Mouse (Mus musculus) c-Kit-negative CD71-positive TER-119-positive erythroid progenitor cells, embryonic 14.5 days (primary cell): ENCODE results near the gene Arhgef15.
A peak's percentile ranks its signal among the peaks of the same experiment; 100 is the strongest.

Experiments used
- DNase-seq: peaks from one replicate; pipeline ENCODE4 v3.0.0-alpha.2; 2013; ENCODE audit warnings: low read depth, low spot score

Gene Arhgef15

GRCm38 (mm10) chr11:68914566-68914965, 42.7 kb downstream of the Arhgef15 start:
- DNase-seq, result no peak

- DNase-seq, result no peak
Measured at GRCm38 (mm10) chr11:68911531-68912177, 45.6 kb downstream of the Arhgef15 start.

- no peak for DNase-seq
Measured at GRCm38 (mm10) chr11:68908846-68909503, 48.3 kb downstream of the Arhgef15 start.

GRCm38 (mm10) chr11:68907251-68907650, 50.0 kb downstream of the Arhgef15 start:
- no peak for DNase-seq

GRCm38 (mm10) chr11:68906461-68906790, 50.9 kb downstream of the Arhgef15 start:
- DNase-seq, result no peak

GRCm38 (mm10) chr11:68905665-68906460, 51.4 kb downstream of the Arhgef15 start:
- DNase-seq, result no peak

- DNase-seq, result no peak
Measured at GRCm38 (mm10) chr11:68905138-68905531, 52.1 kb downstream of the Arhgef15 start.

GRCm38 (mm10) chr11:68904375-68905137, 52.7 kb downstream of the Arhgef15 start:
- DNase-seq, result no peak

GRCm38 (mm10) chr11:68903775-68904174, 53.5 kb downstream of the Arhgef15 start:
- no peak for DNase-seq

GRCm38 (mm10) chr11:68902823-68903222, 54.5 kb downstream of the Arhgef15 start:
- DNase-seq, result no peak

- no peak for DNase-seq
Measured at GRCm38 (mm10) chr11:68902367-68902766, 54.9 kb downstream of the Arhgef15 start.

GRCm38 (mm10) chr11:68902047-68902364, 55.3 kb downstream of the Arhgef15 start:
- peak; percentile 29 for DNase-seq

GRCm38 (mm10) chr11:68901351-68902046, 55.8 kb downstream of the Arhgef15 start, which contains the start of gene Rpl26:
Gene Rpl26 (plus strand): TSS chr11:68901583.
- DNase-seq, result peak; percentile 99

- DNase-seq, result no peak
Measured at GRCm38 (mm10) chr11:68900519-68901350, 56.5 kb downstream of the Arhgef15 start.

- no peak for DNase-seq
Measured at GRCm38 (mm10) chr11:68899815-68900214, 57.5 kb downstream of the Arhgef15 start.

GRCm38 (mm10) chr11:68898790-68899189, 58.5 kb downstream of the Arhgef15 start:
- DNase-seq, result no peak

GRCm38 (mm10) chr11:68897838-68898237, 59.4 kb downstream of the Arhgef15 start:
- no peak for DNase-seq

- peak; percentile 41 for DNase-seq
Measured at GRCm38 (mm10) chr11:68897120-68897519, 60.2 kb downstream of the Arhgef15 start.

GRCm38 (mm10) chr11:68896247-68896646, 61.0 kb downstream of the Arhgef15 start:
- no peak for DNase-seq

GRCm38 (mm10) chr11:68893911-68894464, 63.3 kb downstream of the Arhgef15 start:
- DNase-seq, result no peak
